Mouse (Mus musculus): Measurements from ENCODE around the gene Bbx.

DNA sequence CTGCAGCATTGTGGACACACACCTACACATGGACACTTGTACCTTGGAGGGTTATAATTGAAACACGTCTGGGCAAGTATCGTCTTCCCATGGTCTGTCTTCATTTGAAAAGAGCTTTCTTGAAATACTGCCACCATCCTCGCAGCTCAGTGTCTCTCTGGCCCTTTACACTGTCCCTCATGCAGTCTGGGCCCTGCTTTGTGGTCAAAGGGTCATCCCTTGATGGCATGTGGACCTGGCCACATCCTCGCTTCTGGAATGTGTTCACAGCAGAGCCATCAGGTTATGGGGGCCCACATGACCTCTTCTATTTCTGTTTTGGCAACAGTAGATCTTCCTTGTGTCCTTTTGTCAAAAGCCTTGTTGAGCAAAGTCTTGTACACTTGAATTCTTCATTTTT, 282.6 kb downstream of the Bbx start:
- TF ChIP-seq E2F4 (IDR thresholded peaks at IDR 0.05; ENCODE audit: insufficient read depth): no peak
- no peak for TF ChIP-seq POLR2A (IDR thresholded peaks at IDR 0.05; ENCODE audit: insufficient read length, low read depth)
- TF ChIP-seq USF1 (IDR thresholded peaks at IDR 0.05; ENCODE audit: low read depth): no peak
- no peak for TF ChIP-seq TCF12 (IDR thresholded peaks at IDR 0.05; ENCODE audit: insufficient read depth, poor library complexity, severe bottlenecking)
- TF ChIP-seq MYOD1 (IDR thresholded peaks at IDR 0.05; ENCODE audit: control insufficient read depth in 1 of 3, insufficient read length in 2 of 3, low read depth in 2 of 3): no peak
- no peak for TF ChIP-seq TCF3 (IDR thresholded peaks at IDR 0.05; ENCODE audit: insufficient read length, low read depth)
- no peak for TF ChIP-seq SRF (IDR thresholded peaks at IDR 0.05; ENCODE audit: control insufficient read depth, insufficient read length, low read depth)
- no peak for TF ChIP-seq POLR2AphosphoS2 (IDR thresholded peaks at IDR 0.05; ENCODE audit: insufficient read length, low read depth)
- no peak for TF ChIP-seq CEBPB (IDR thresholded peaks at IDR 0.05; ENCODE audit: insufficient read depth, poor library complexity, severe bottlenecking)
- TF ChIP-seq MAX (IDR thresholded peaks at IDR 0.05; ENCODE audit: low read depth): no peak
- TF ChIP-seq MYOG (IDR thresholded peaks at IDR 0.05; ENCODE audit: control insufficient read depth in 1 of 3, insufficient read depth in 1 of 3, insufficient read length in 2 of 3, low read depth in 2 of 3): no peak
- TF ChIP-seq REST (IDR thresholded peaks at IDR 0.05; ENCODE audit: insufficient read depth, insufficient read length): no peak
